Mouse (Mus musculus): ENCODE results near the gene Fkbp3. TPM values are rescaled to one million over a fixed set of nuclear protein-coding genes. Genes with fewer than 3 reads are reported as not detected.
A peak's percentile ranks its signal among the peaks of the same experiment; 100 is the strongest.

The Fkbp3 gene
- polyA plus RNA-seq, 2 experiments, result 66.5 to 152 TPM

GRCm38 (mm10) chr12:65036892-65037545, 36.8 kb downstream of the Fkbp3 start:
- Histone ChIP-seq H3K9ac (replicated peaks) (peak overlapping the region; percentile 97), H3K36me3 (replicated peaks; ENCODE audit: control insufficient read depth, insufficient read depth, low read depth) (no peaks in the 10 kb centered on the region; the same call in 1 of the 2 replicates), H3K4me3 (ENCODE audit: insufficient read depth in 1 of 2, low read depth in 2 of 2, low read length in 2 of 2) (peak overlapping the region; percentile 85 to 99), H3K27me3 (ENCODE audit: control insufficient read depth, insufficient read depth, low read length) (no peaks in the 10 kb centered on the region), H3K4me2 (ENCODE audit: low read depth) (peak overlapping the region; percentile 85), H3K27ac (peak overlapping the region; percentile 84; the same call in 1 of the 2 replicates), H3K4me1 (replicated peaks; ENCODE audit: control insufficient read depth in 2 of 2, insufficient read depth in 2 of 2, low read length in 1 of 2) (peaks cover 8 to 16% of the 10 kb centered on the region in 2 experiments), H3K9me3 (ENCODE audit: control insufficient read depth, low read length) (no peaks in the 10 kb centered on the region)
- TF ChIP-seq EP300 (IDR thresholded peaks at IDR 0.05; ENCODE audit: low read depth) (no peak), CTCF (IDR thresholded peaks at IDR 0.05; ENCODE audit: low read depth) (no peak)
- 10% methylated on average over 18 of the region's 18 CpGs for WGBS (ENCODE audit: insufficient replicate concordance)
- ATAC-seq (ENCODE audit: insufficient read depth) (peak; percentile 7; the same call in 1 of the 2 replicates), DNase-seq (ENCODE audit: low read depth in 3 of 3, low spot score in 3 of 3) (peak in 2 of 3 experiments; percentile 9 to 20)

DNA sequence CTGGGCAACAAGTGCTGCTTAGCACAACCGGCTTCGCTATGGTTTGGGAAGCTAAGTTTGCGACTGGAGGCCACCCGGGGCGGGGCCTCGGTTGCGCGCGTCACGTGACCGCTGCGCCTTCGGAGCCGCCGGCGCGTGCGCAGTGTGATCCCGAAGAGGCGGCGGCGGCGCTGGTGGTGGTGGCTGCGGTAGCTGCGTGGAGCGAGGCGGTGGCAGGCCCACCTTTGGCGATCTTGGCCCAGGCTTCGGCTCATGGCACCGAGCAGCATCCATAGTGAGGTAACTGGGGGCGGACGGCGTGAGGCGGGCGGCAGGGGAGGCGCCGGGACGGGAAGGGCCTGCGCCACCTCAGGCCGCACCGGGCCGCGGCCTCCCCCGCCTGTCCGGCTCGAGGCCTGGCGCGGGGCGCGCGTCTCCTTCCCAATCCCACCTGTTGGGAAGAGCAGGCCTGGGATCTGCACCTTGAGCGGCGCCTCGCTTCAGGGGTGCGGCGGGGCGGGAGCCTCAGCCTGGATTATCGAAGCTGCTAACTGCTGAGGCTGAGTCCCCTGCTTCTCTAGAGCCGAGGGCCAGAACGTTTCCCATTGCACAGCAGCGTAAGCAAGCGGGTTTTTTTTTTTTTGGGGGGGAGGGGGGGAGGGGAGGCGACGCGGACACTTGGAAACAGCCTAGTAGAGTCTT, 37.5 kb downstream of the Fkbp3 start, which contains the start of gene Prpf39:
TSS of gene Prpf39 (plus strand) at position 144 of the 681 bp plus-strand sequence.
- TF ChIP-seq CTCF (IDR thresholded peaks at IDR 0.05; ENCODE audit: low read depth) (no peak), EP300 (IDR thresholded peaks at IDR 0.05; ENCODE audit: low read depth) (no peak)
- H3K4me3 ChIP-seq (ENCODE audit: insufficient read depth in 1 of 2, low read depth in 2 of 2, low read length in 2 of 2), result peak within 1 kb of the TSS; percentile 85 to 99
- peaks cover 8 to 16% of the 10 kb centered on the region in 2 experiments for H3K4me1 ChIP-seq (replicated peaks; ENCODE audit: control insufficient read depth in 2 of 2, insufficient read depth in 2 of 2, low read length in 1 of 2)
- no peaks in the 10 kb centered on the region for H3K9me3 ChIP-seq (ENCODE audit: control insufficient read depth, low read length)
- peak within 1 kb of the TSS; percentile 84 for H3K27ac ChIP-seq
- ATAC-seq (ENCODE audit: insufficient read depth) (peak; percentile 93), DNase-seq (ENCODE audit: low read depth in 3 of 3, low spot score in 3 of 3) (peak; percentile 75 to 81 (median 79))
- H3K9ac ChIP-seq (replicated peaks), result peak within 1 kb of the TSS; percentile 97
- peak within 1 kb of the TSS; percentile 85 for H3K4me2 ChIP-seq (ENCODE audit: low read depth)
- WGBS (ENCODE audit: insufficient replicate concordance), result under 1% methylated on average over 65 of the region's 65 CpGs
- H3K36me3 ChIP-seq (replicated peaks; ENCODE audit: control insufficient read depth, insufficient read depth, low read depth), result no peaks in the 10 kb centered on the region; the same call in 1 of the 2 replicates
- no peaks in the 10 kb centered on the region for H3K27me3 ChIP-seq (ENCODE audit: control insufficient read depth, insufficient read depth, low read length)

DNA sequence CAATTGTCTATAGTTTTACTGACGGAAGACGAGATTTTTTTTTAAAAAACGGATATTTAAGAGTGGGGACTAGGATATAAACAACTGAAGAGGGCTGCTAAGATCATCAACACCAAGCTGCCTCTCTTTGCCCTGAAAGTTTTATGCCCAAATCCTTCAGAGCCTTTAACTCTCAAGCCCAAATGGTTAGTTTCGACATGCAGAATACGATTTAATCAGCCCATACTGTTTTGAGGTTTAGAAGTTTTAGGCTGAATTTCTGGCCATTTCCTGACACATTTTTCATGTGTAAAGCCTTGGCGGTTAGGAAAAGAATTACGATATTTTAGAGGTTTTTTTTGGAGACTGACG, 38.0 kb downstream of the Fkbp3 start:
- ATAC-seq (ENCODE audit: insufficient read depth) (0 out of 2 replicates have a peak, but pooled peaks have one; percentile 1), DNase-seq (ENCODE audit: low read depth in 3 of 3, low spot score in 3 of 3) (no peak)
- 44% methylated on average over 8 of the region's 8 CpGs for WGBS (ENCODE audit: insufficient replicate concordance)
- peak overlapping the region; percentile 23 to 99; a peak in 3 of 4 replicates for H3K4me3 ChIP-seq (ENCODE audit: insufficient read depth in 1 of 2, low read depth in 2 of 2, low read length in 2 of 2)
- H3K4me2 ChIP-seq (ENCODE audit: low read depth), result peak overlapping the region; percentile 85
- peaks cover 8 to 16% of the 10 kb centered on the region in 2 experiments for H3K4me1 ChIP-seq (replicated peaks; ENCODE audit: control insufficient read depth in 2 of 2, insufficient read depth in 2 of 2, low read length in 1 of 2)
- H3K9me3 ChIP-seq (ENCODE audit: control insufficient read depth, low read length), result no peaks in the 10 kb centered on the region
- no peak for TF ChIP-seq EP300 (IDR thresholded peaks at IDR 0.05; ENCODE audit: low read depth)
- no peak for TF ChIP-seq CTCF (IDR thresholded peaks at IDR 0.05; ENCODE audit: low read depth)
- H3K27ac ChIP-seq, result no peak overlapping the region
- no peaks in the 10 kb centered on the region for H3K27me3 ChIP-seq (ENCODE audit: control insufficient read depth, insufficient read depth, low read length)
- no peaks in the 10 kb centered on the region; the same call in 1 of the 2 replicates for H3K36me3 ChIP-seq (replicated peaks; ENCODE audit: control insufficient read depth, insufficient read depth, low read depth)
- peak overlapping the region; percentile 97 for H3K9ac ChIP-seq (replicated peaks)

DNA sequence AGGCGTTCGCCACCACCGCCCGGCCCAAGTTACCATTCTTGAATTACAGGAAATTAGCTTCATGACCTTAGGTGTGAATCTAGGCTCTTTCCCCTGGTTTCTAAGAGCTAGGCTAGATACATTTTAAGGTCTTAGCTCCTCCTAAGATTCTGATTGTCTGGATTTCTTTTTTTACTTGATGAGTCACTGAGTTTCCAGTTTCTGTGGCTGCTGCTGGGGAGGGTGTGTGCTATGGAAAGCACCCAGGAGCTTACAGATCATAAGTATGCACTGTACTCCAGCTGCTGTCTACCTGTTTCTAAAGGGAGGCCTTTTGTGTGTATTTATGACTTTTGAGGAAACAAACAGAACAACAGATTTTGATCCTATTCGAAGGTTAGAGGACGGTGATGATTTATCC, 51.0 kb downstream of the Fkbp3 start:
- Histone ChIP-seq H3K9me3 (ENCODE audit: control insufficient read depth, low read length) (no peaks in the 10 kb centered on the region), H3K36me3 (replicated peaks; ENCODE audit: control insufficient read depth, insufficient read depth, low read depth) (no peaks in the 10 kb centered on the region; the same call in 1 of the 2 replicates), H3K27ac (no peak overlapping the region), H3K27me3 (ENCODE audit: control insufficient read depth, insufficient read depth, low read length) (no peaks in the 10 kb centered on the region), H3K4me1 (replicated peaks; ENCODE audit: control insufficient read depth in 2 of 2, insufficient read depth in 2 of 2, low read length in 1 of 2) (no peaks in the 10 kb centered on the region), H3K4me2 (ENCODE audit: low read depth) (no peak overlapping the region), H3K9ac (replicated peaks) (no peak overlapping the region), H3K4me3 (ENCODE audit: insufficient read depth in 1 of 2, low read depth in 2 of 2, low read length in 2 of 2) (no peak overlapping the region)
- TF ChIP-seq EP300 (IDR thresholded peaks at IDR 0.05; ENCODE audit: low read depth) (no peak), CTCF (IDR thresholded peaks at IDR 0.05; ENCODE audit: low read depth) (no peak)
- 91% methylated on average over 6 of the region's 6 CpGs for WGBS (ENCODE audit: insufficient replicate concordance)
- ATAC-seq (ENCODE audit: insufficient read depth) (no peak), DNase-seq (ENCODE audit: low read depth in 3 of 3, low spot score in 3 of 3) (no peak)

Other genes with a start within 250 kb of the Fkbp3 start
- gene Gm527, start 156.1 kb downstream of the Fkbp3 start, polyA plus RNA-seq (2012; rRNA removed), result 0.26 and 0.42 TPM in 2 replicates
- 0.17 and 0.44 TPM in 2 replicates for gene Gm527, start 156.1 kb downstream of the Fkbp3 start, polyA plus RNA-seq (2014; fragmentation: Nextera tagmentation; extraction: Ambion mirVana)
- gene Klhl28, start 108.5 kb downstream of the Fkbp3 start, polyA plus RNA-seq (2012; rRNA removed), result 1.4 and 1.6 TPM in 2 replicates
- 3.0 and 3.1 TPM in 2 replicates for gene Klhl28, start 108.5 kb downstream of the Fkbp3 start, polyA plus RNA-seq (2014; fragmentation: Nextera tagmentation; extraction: Ambion mirVana)
- 2.8 and 3.9 TPM in 2 replicates for gene Togaram1, start 108.2 kb downstream of the Fkbp3 start, polyA plus RNA-seq (2012; rRNA removed)
- 6.4 and 6.6 TPM in 2 replicates for gene Togaram1, start 108.2 kb downstream of the Fkbp3 start, polyA plus RNA-seq (2014; fragmentation: Nextera tagmentation; extraction: Ambion mirVana)
- gene Prpf39, start 37.7 kb downstream of the Fkbp3 start, polyA plus RNA-seq (2012; rRNA removed), result 5.8 and 9.1 TPM in 2 replicates
- 14.3 and 14.5 TPM in 2 replicates for gene Prpf39, start 37.7 kb downstream of the Fkbp3 start, polyA plus RNA-seq (2014; fragmentation: Nextera tagmentation; extraction: Ambion mirVana)
- 2.3 and 4.6 TPM in 2 replicates for gene Fancm, start 1.6 kb upstream of the Fkbp3 start, polyA plus RNA-seq (2012; rRNA removed)
- 5.8 and 6.5 TPM in 2 replicates for gene Fancm, start 1.6 kb upstream of the Fkbp3 start, polyA plus RNA-seq (2014; fragmentation: Nextera tagmentation; extraction: Ambion mirVana)
- gene Mis18bp1, start 98.6 kb upstream of the Fkbp3 start, polyA plus RNA-seq (2012; rRNA removed), result 8.2 and 14.7 TPM in 2 replicates
- 36.4 and 36.7 TPM in 2 replicates for gene Mis18bp1, start 98.6 kb upstream of the Fkbp3 start, polyA plus RNA-seq (2014; fragmentation: Nextera tagmentation; extraction: Ambion mirVana)
- gene Wdr20rt, start 151.5 kb upstream of the Fkbp3 start, polyA plus RNA-seq (2012; rRNA removed), result not detected in 2 replicates
- not detected in 2 replicates for gene Wdr20rt, start 151.5 kb upstream of the Fkbp3 start, polyA plus RNA-seq (2014; fragmentation: Nextera tagmentation; extraction: Ambion mirVana)